Mouse (Mus musculus) MEL (cell line): ENCODE measurements around the gene Myrf. TPM values are rescaled to one million over a fixed set of nuclear protein-coding genes. Genes with fewer than 3 reads are reported as not detected.

ENCODE experiments used
- DNase-seq: peaks from one replicate; pipeline ENCODE4 v3.0.0; 2011; ENCODE audit warnings: low read depth, low spot score
- H3K27ac ChIP-seq: 2 replicates; pipeline ENCODE4 v1.5.1; 2012; ENCODE audit warnings: low read depth, mild to moderate bottlenecking, control low read depth, low read length, moderate library complexity; ENCODE audit not compliant: control insufficient read depth
- H3K27me3 ChIP-seq, 2 experiments: fragments of 150-350 bp in 1 of 2; sonication (generic) in 1 of 2; 2 replicates each; pipeline ENCODE4 v1.6.1; 2012; ENCODE audit warnings: low read length in 2 of 2, mild to moderate bottlenecking in 2 of 2, improper control_type of control experiment in 1 of 2, moderate library complexity in 1 of 2; ENCODE audit not compliant: insufficient read depth in 2 of 2, control insufficient read depth in 1 of 2
- H3K36me3 ChIP-seq, 2 experiments: 2 replicates each; pipeline ENCODE4 v1.6.1; 2012 to 2014; ENCODE audit warnings: low read length in 2 of 2, improper control_type of control experiment in 1 of 2, inconsistent platforms in 1 of 2, mild to moderate bottlenecking in 1 of 2; ENCODE audit not compliant: insufficient read depth in 2 of 2, control insufficient read depth in 1 of 2
- H3K4me1 ChIP-seq, 2 experiments: fragments of 150-350 bp in 1 of 2; sonication (generic) in 1 of 2; 2 replicates each; pipeline ENCODE4 v1.6.1; 2012; ENCODE audit warnings: low read length in 2 of 2, improper control_type of control experiment in 1 of 2, mild to moderate bottlenecking in 1 of 2; ENCODE audit not compliant: insufficient read depth in 2 of 2, control insufficient read depth in 1 of 2
- H3K4me3 ChIP-seq, 2 experiments: fragments of 150-350 bp in 1 of 2; sonication (generic) in 1 of 2; 2 replicates each; pipeline ENCODE4 v1.5.1; 2012; ENCODE audit warnings: low read depth in 2 of 2, low read length in 2 of 2, mild to moderate bottlenecking in 2 of 2, moderate library complexity in 2 of 2, control low read depth in 1 of 2, improper control_type of control experiment in 1 of 2; ENCODE audit not compliant: control insufficient read depth in 1 of 2, insufficient read depth in 1 of 2
- H3K79me2 ChIP-seq: 2 replicates; pipeline ENCODE4 v1.6.1; 2012; ENCODE audit warnings: mild to moderate bottlenecking, low read length, moderate library complexity; ENCODE audit not compliant: control insufficient read depth, poor library complexity, insufficient read depth
- H3K9ac ChIP-seq: 2 replicates; pipeline ENCODE4 v1.6.1; 2012; ENCODE audit warnings: low read depth, mild to moderate bottlenecking, control low read depth, low read length, moderate library complexity; ENCODE audit not compliant: control insufficient read depth, poor library complexity, severe bottlenecking
- H3K9me3 ChIP-seq: fragments of 150-350 bp; sonication (generic); replicated peaks from 2 replicates; pipeline ENCODE4 v1.6.1; 2012; ENCODE audit warnings: mild to moderate bottlenecking, low read length, improper control_type of control experiment, moderate library complexity; ENCODE audit not compliant: insufficient read depth
- BHLHE40 ChIP-seq: IDR thresholded peaks from 2 replicates; pipeline ENCODE4 v1.6.1; 2012; ENCODE audit warnings: low read depth, mild to moderate bottlenecking, inconsistent platforms, low read length, improper control_type of control experiment, borderline replicate concordance
- CHD1 ChIP-seq: IDR thresholded peaks from 2 replicates; pipeline ENCODE4 v1.6.1; 2012; ENCODE audit warnings: low read depth, mild to moderate bottlenecking, inconsistent platforms, low read length, improper control_type of control experiment
- CHD2 ChIP-seq: IDR thresholded peaks from 2 replicates; pipeline ENCODE4 v1.6.1; 2011; ENCODE audit warnings: low read length, improper control_type of control experiment
- CTCF ChIP-seq, 3 experiments: IDR thresholded peaks in 2 of 3; conservative IDR thresholded peaks in 1 of 3; 2 replicates each; pipeline ENCODE4 v1.5.1; 2011 to 2012; ENCODE audit warnings: low read length in 3 of 3, low read depth in 2 of 3, mild to moderate bottlenecking in 2 of 3, improper control_type of control experiment in 1 of 3, inconsistent platforms in 1 of 3, mixed read lengths in 1 of 3, moderate library complexity in 1 of 3; ENCODE audit not compliant: control insufficient read depth in 1 of 3, insufficient read depth in 1 of 3, poor library complexity in 1 of 3, severe bottlenecking in 1 of 3
- E2F4 ChIP-seq: IDR thresholded peaks from 2 replicates; pipeline ENCODE4 v1.6.1; 2011; ENCODE audit warnings: low read depth, low read length, improper control_type of control experiment, borderline replicate concordance
- ETS1 ChIP-seq: IDR thresholded peaks from 2 replicates; pipeline ENCODE4 v1.6.1; 2012; ENCODE audit warnings: low read depth, mild to moderate bottlenecking, inconsistent platforms, low read length, improper control_type of control experiment, moderate library complexity
- HCFC1 ChIP-seq: IDR thresholded peaks from 2 replicates; pipeline ENCODE4 v1.6.1; 2012; ENCODE audit warnings: low read depth, mild to moderate bottlenecking, inconsistent platforms, low read length, improper control_type of control experiment, moderate library complexity
- MAFK ChIP-seq: IDR thresholded peaks from 2 replicates; pipeline ENCODE4 v1.6.1; 2011; ENCODE audit warnings: low read depth, mild to moderate bottlenecking, low read length, improper control_type of control experiment, borderline replicate concordance
- MXI1 ChIP-seq: IDR thresholded peaks from 2 replicates; pipeline ENCODE4 v1.6.1; 2011; ENCODE audit warnings: mild to moderate bottlenecking, low read depth, low read length, improper control_type of control experiment
- NELFE ChIP-seq: IDR thresholded peaks from 2 replicates; pipeline ENCODE4 v1.6.1; 2011; ENCODE audit warnings: low read depth, low read length, improper control_type of control experiment
- NRF1 ChIP-seq: IDR thresholded peaks from 2 replicates; pipeline ENCODE4 v1.6.1; 2014; ENCODE audit warnings: low read depth, mild to moderate bottlenecking, inconsistent platforms, low read length, improper control_type of control experiment, moderate library complexity; ENCODE audit not compliant: poor library complexity, insufficient read depth, severe bottlenecking
- POLR2AphosphoS2 ChIP-seq: IDR thresholded peaks from 2 replicates; pipeline ENCODE4 v1.6.1; 2011; ENCODE audit warnings: low read length, improper control_type of control experiment
- POLR2AphosphoS5 ChIP-seq: IDR thresholded peaks from 2 replicates; pipeline ENCODE4 v1.6.1; 2012; ENCODE audit warnings: low read depth, borderline replicate concordance, mild to moderate bottlenecking, inconsistent platforms, low read length, moderate library complexity, mixed read lengths
- RAD21 ChIP-seq: IDR thresholded peaks from 2 replicates; pipeline ENCODE4 v1.6.1; 2011; ENCODE audit warnings: mild to moderate bottlenecking, low read depth, low read length, improper control_type of control experiment
- RCOR1 ChIP-seq: IDR thresholded peaks from 2 replicates; pipeline ENCODE4 v1.6.1; 2012; ENCODE audit warnings: low read depth, mild to moderate bottlenecking, inconsistent platforms, low read length, improper control_type of control experiment
- SMC3 ChIP-seq: IDR thresholded peaks from 2 replicates; pipeline ENCODE4 v1.6.1; 2011; ENCODE audit warnings: low read depth, low read length, improper control_type of control experiment
- TAL1 ChIP-seq: IDR thresholded peaks from 2 replicates; pipeline ENCODE4 v1.6.1; 2012; ENCODE audit warnings: mild to moderate bottlenecking, inconsistent platforms, low read length, moderate library complexity, mixed read lengths
- USF1 ChIP-seq: IDR thresholded peaks from 2 replicates; pipeline ENCODE4 v1.6.1; 2014; ENCODE audit warnings: low read depth, mild to moderate bottlenecking, inconsistent platforms, low read length, improper control_type of control experiment, moderate library complexity
- USF2 ChIP-seq, 2 experiments: IDR thresholded peaks; 2 replicates each; pipeline ENCODE4 v1.6.1; 2011 to 2012; ENCODE audit warnings: improper control_type of control experiment in 2 of 2, low read length in 2 of 2, borderline replicate concordance in 1 of 2, inconsistent platforms in 1 of 2, low read depth in 1 of 2, mild to moderate bottlenecking in 1 of 2; ENCODE audit not compliant: insufficient read depth in 1 of 2
- ZC3H11A ChIP-seq: IDR thresholded peaks from 2 replicates; pipeline ENCODE4 v1.6.1; 2012; ENCODE audit warnings: low read depth, mild to moderate bottlenecking, inconsistent platforms, low read length, improper control_type of control experiment
- ZKSCAN1 ChIP-seq: IDR thresholded peaks from 2 replicates; pipeline ENCODE4 v1.6.1; 2012; ENCODE audit warnings: low read depth, mild to moderate bottlenecking, inconsistent platforms, low read length, improper control_type of control experiment, moderate library complexity
- ZMIZ1 ChIP-seq: IDR thresholded peaks from 2 replicates; pipeline ENCODE4 v1.6.1; 2012; ENCODE audit warnings: low read depth, mild to moderate bottlenecking, inconsistent platforms, low read length, improper control_type of control experiment, moderate library complexity
- ZNF384 ChIP-seq: IDR thresholded peaks from 2 replicates; pipeline ENCODE4 v1.6.1; 2012; ENCODE audit warnings: low read depth, mild to moderate bottlenecking, inconsistent platforms, low read length, improper control_type of control experiment
- polyA plus RNA-seq, 2 experiments: library from polyadenylated mRNA; stranded (reverse) in 1 of 2; unstranded in 1 of 2; fragments of >175 nt in 1 of 2; fragments of >200 nt in 1 of 2; gene quantifications; 2 replicates each; pipeline versions ENCODE4 v1.2.1 to v1.2.4; 2012; ENCODE audit warnings: low replicate concordance in 2 of 2, low read depth in 1 of 2; ENCODE audit not compliant: insufficient read length in 2 of 2, insufficient read depth in 1 of 2, missing spikeins in 1 of 2
- total RNA-seq: library from RNA; depleted of rRNA; stranded (reverse); fragments of 300-350 nt; gene quantifications from 2 replicates; pipeline ENCODE4 v1.2.3, GENCODE M21; 2012

Gene Myrf
- total and polyA plus RNA-seq, 3 experiments: 0.23 to 2.7 TPM; not detected in 1

- Histone ChIP-seq H3K9me3 (no peaks in the 10 kb centered on the region), H3K9ac (no peak overlapping the region), H3K27ac (no peak overlapping the region), H3K36me3 (peaks cover 4 to 6% of the 10 kb centered on the region in 2 experiments; a peak in 3 of 4 replicates), H3K79me2 (peaks cover 4% of the 10 kb centered on the region), H3K4me1 (peaks cover 0 to 14% of the 10 kb centered on the region in 2 experiments; a peak in 2 of 4 replicates), H3K27me3 (no peaks in the 10 kb centered on the region), H3K4me3 (no peak overlapping the region)
- TF ChIP-seq BHLHE40 (no peak), CHD1 (no peak), ETS1 (no peak), CTCF (IDR thresholded peaks at IDR 0.05 in 2 of 3, conservative IDR thresholded peaks at IDR 0.05 in 1 of 3; ENCODE audit: control insufficient read depth in 1 of 3, insufficient read depth in 1 of 3, low read depth in 2 of 3, low read length in 3 of 3, poor library complexity in 1 of 3, severe bottlenecking in 1 of 3) (no peak), E2F4 (no peak), ZNF384 (no peak), HCFC1 (no peak), MXI1 (no peak), NRF1 (no peak), MAFK (no peak), ZC3H11A (no peak), POLR2AphosphoS5 (no peak), ZKSCAN1 (no peak), TAL1 (no peak), USF1 (no peak), NELFE (no peak), ZMIZ1 (no peak)
- no peak for DNase-seq
These were observed 51.5 kb downstream of the Myrf start for GRCm38 (mm10) chr19:10189022-10189421.

GRCm38 (mm10) chr19:10188281-10188811 lies 52.2 kb downstream of the Myrf start:
- peaks cover 4 to 7% of the 10 kb centered on the region in 2 experiments; a peak in 3 of 4 replicates for H3K36me3 ChIP-seq
- H3K79me2 ChIP-seq: peaks cover 11% of the 10 kb centered on the region
- H3K9me3 ChIP-seq: no peaks in the 10 kb centered on the region
- H3K27ac ChIP-seq: no peak overlapping the region
- DNase-seq: no peak
- H3K27me3 ChIP-seq: no peaks in the 10 kb centered on the region
- H3K4me3 ChIP-seq: no peak overlapping the region
- peaks cover 0 to 18% of the 10 kb centered on the region in 2 experiments; a peak in 3 of 4 replicates for H3K4me1 ChIP-seq
- TF ChIP-seq MXI1 (no peak), USF2 (IDR thresholded peaks at IDR 0.05; ENCODE audit: borderline replicate concordance in 1 of 2, insufficient read depth in 1 of 2, low read depth in 1 of 2, low read length in 2 of 2) (no peak), RAD21 (no peak), POLR2AphosphoS2 (no peak), ETS1 (no peak), RCOR1 (no peak), CHD1 (no peak), SMC3 (no peak), ZKSCAN1 (no peak), CHD2 (no peak), ZNF384 (no peak)
- no peak overlapping the region for H3K9ac ChIP-seq
